Mouse (Mus musculus) testis, postnatal 14 days (tissue): ENCODE results near the gene Gm10181.
"Not testable (repeated sequence)": the region's sequence is repeated elsewhere in the genome, so short reads cannot be mapped to it uniquely, and the experiment has no call there.

Experiments used
- DNase-seq: peaks from one replicate; pipeline ENCODE4 v3.0.0; 2021; ENCODE audit warnings: low spot score

The Gm10181 gene

DNA sequence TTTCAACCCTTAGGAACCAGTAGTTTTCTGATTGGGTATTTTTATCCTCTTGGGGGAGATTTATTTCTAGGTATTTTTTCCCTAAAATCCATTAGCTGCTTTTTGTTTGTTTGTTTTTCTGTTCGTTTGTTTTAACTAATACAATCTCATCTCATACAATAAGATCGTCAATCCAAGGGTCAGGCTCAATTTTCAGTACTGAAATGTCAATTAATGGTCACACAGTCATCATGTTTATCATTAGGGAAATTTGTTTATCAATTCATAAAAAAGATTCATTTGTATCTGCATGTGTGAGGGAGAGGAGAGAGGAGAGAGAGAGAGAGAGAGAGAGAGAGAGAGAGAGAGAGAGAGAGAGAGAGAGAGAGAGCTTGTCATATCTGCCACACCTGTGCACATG lies at the start of gene Gm10181:
Gm10181 (plus strand) TSS at position 301 of the 400 bp plus-strand sequence.
- DNase-seq, result no peak

DNA sequence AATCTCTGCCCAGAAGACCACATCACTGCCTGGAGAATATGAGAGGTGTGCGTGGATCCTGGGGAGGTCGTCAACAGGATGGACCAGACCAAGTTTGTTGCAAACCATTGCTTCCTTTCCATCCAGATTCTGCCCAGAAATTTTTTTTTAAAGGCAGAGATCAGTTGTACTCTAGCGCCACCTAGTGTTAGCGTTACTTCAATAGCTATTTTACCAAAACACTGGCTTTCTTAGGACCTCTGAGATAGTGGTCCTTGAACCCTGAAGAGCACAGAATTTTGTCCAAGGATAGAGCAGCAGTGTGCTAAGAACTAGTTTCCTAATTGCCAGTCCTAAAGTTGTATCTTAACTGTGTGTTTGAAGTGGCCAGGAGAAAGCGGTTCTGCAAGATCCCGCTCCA lies 47.6 kb upstream of the Gm10181 start:
- DNase-seq, result no peak

DNA sequence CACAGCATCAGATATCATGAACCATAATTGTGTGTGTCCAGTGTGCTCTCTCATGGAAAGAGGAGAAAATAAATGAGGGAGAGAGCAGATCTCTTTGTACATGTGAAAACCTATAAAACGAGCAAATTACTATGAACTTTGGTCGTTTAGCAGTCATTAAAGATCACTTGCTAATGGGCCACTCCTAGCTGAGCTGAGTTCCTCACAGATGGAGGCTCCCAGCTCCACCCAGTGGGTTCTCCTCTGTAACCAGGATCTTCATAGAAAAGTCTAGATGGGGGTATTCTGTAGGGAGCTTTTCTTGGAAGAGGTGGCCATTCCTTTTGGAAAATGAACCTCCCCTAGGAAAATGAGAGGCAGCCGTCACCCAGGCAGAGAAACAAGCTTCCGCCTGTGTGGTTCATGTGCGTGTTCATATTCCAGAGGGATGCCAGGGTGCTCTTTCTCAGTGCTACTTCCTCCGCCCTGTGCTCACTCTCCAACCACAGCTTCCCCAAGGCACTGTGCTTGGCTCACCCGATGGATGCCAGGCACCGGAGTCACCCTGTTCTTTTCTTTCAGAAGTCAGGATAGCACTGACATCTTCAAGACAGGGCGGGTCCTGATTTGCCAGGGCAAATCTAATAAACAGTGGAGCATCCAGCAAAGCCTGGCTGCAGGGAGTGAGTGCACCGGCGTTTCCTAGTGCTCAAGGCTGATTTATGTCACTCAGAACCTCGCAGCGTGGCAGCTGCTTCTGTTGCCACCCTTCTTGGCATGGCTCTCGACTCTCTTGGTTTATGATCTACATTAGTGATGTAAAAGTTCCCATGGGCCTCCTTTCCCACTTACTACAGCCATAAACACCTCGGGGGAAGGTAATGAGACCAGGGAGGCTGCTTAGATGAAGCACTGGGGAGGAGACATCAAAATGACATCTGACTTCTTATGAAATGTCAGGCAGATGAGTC lies 46.8 kb upstream of the Gm10181 start:
- no peak for DNase-seq

DNA sequence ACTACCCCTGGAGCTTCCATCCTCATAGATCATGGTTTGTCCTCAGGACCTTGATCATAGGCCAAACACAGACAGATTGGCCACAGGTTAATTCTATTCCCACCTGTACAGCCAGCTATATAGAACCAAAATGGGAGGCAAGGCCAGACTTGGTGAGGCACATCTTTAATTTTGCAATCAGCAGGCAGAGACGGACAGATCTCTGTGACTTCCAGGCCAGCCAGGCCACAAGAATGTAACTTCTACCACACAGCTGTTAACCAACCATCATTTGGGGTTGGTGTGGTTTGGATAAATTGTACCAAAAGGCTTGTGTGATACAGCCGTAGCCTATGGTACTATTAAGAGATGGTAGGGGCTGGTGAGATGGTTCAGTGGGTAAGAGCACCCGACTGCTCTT lies 44.9 kb upstream of the Gm10181 start:
- no peak for DNase-seq

DNA sequence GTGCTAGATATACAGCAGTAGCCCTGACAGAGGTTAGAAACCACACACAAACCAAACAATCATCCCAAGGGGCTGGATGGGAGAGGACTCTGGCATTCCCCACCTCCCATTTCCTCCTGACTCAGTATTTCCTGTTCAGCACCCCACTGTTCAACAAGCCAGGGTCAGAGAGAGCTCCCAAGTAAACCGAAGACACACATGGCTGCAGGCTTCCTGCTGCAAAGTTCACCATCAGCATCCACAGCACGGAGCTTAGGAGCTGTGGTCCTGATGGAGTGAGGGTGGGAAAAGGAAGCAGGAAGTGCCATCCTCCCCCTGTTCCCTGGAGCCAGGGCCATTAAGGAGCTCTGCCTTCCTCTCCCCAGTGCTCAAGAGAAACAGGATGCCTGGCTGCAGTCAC lies 40.9 kb upstream of the Gm10181 start:
- no peak for DNase-seq

DNA sequence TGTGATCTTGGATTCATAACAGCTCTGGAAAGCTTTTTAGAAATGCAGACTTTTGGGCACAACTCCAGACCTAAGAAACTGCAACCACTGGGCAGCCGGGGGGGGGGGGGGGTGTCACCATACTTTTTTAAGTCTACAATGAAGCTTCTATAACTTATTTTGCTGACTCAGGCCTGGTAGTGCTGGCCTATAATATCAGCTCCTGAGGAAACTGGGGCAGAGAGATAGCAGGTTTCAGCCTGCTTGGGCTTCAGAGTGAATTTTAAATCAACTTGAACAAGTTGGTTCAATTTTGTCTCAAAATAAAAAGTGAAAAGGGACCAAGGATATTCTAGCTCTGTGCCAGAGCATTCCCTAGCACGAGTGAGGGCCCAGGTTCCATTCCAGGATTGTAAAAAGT lies 40.3 kb upstream of the Gm10181 start:
- no peak for DNase-seq

DNA sequence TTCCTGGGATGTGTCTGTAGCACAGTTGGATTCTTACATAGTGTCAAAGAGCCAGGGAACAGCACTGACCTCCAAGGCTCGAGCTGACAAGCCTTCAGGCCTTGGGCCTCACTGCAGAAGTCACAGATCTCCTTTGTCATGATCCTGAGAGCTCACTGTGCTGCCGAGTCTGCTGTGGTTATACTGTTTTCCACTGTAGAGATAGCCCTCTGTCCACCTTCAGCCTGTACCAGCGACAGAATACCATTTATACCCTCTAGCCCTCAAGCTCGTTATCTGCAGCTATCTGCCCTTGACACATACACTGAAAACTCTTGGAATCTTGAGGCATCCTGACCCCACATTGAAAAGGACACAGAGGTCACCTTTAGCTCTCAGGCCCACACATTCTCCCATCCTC lies 37.3 kb upstream of the Gm10181 start:
- DNase-seq, result no peak

DNA sequence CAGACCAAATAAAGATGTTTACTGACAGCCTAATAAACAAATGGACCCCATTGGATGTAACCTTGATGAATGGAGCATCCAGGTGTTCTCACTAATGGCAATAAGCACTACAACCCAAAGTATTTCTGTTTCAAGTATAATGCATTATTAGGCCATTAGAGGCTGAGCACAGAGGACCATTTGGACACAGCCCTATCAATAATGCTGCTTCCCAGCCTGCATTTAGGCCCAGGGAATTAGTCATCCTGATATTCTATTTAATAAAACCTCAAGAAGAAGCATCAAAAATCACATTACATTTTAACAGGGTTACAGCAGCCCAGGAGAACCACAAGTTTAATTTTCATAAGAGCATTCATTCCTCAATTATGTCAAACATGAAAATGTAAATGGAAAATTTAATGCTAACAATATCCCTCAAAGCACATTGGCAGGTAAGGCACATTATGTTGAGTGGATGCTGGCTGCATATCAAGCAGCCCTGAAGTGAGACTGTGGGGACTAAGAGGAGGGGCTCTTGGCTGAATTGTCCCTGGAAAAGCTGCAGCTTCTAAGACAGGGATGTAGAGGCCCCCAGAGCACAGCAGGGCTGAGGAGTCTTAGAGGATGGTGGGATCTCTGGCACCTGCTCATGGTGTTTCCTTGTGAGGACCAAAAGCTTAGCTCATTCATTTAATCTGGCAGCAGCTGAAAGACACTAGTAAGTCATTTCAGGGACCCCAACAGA lies 33.4 kb upstream of the Gm10181 start:
- DNase-seq, result no peak

DNA sequence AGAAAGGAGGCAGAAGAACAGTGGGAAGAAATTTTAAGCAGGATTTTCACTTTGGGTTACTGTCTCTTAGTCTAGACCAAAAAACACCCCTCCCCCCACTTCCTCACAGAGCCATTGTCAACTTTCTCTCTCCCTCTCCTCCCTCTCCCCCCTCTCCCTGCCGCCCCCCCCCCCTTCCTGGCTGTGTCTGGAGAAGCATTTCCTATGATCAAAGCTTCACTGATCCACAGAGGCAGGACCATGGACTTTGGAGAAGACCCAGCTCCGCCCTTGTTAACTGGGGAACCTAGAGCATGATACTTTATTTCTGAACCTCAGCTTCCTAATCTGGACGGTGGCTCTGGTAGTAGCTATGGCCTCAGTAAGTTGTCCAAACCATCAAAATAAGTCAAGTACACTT lies 30.5 kb upstream of the Gm10181 start:
- no peak for DNase-seq

DNA sequence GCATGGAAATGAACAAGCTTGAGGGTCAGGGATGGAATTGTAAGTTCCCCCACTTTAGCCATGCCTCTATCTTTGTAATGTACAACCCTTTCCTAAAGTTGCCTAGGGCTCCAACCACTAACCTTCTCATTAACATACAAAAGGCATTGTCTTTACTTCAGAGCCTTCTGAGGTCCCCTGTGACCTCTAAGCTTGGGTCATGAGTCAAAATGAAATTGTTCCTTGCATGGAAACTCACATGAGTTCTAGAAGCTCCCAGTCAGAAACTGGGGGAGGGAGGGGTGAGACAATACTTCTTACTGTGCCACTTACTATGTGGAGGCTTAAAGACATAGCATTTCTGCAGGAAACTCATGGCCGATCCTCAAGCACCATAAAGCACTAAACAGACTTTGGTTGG lies 16.6 kb upstream of the Gm10181 start:
- DNase-seq, result no peak

DNA sequence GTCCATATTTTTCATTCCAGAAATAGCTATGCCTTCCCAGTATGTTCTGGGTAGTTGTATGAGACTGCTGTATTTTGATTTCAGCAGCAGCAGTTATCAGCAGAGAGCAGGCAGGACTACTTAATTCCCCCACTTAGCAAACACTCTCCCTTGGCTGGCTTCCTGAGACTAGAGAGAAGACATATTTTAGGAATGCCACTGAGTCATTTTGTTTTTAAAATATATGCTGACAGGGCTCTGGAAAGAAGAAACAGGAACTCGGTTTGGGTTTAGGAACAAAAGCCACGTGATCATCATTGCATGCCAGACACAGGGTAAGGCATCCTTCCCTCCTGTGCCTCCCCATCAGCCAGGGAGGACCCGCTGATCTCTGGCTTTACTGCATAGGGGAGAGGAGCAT lies 13.2 kb upstream of the Gm10181 start:
- DNase-seq, result no peak

DNA sequence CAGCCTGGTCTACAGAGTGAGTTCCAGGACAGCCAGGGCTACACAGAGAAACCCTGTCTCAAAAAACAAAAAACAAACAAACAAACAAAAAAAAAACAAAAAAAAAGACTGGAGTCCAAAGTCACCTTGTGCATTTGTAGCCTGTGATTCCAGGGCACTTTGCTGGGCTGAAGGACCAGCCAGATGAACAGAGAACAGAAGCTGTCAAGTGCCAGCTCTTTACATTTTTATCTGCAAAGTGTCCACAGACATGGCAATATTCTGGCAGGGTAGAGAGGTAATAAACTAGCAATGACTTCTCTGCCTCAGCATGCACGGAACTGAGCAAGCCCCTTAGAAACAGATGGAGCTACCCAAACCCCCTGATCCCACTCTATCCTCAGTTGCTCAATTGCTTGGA lies 12.7 kb upstream of the Gm10181 start:
- DNase-seq, result no peak

DNA sequence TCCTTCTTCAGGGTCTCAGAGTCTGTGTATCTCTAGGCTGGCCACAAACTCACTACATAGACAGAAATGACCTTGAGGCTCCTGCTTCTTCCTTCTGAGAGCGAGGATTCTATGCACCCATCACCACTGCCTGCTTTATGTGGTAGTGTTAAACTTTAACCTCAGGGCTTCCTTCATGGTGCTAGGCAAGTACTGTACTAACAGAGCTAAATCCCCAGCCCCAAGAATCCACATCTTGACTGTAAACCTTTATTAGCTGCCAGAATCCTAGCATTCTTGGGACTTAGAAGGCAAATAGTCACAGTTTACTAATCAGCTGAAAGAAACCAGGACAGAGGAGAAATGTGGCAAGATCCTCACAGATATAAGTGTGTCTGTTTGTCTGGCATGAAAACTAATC lies 1.6 kb downstream of the Gm10181 start:
- DNase-seq, result no peak

DNA sequence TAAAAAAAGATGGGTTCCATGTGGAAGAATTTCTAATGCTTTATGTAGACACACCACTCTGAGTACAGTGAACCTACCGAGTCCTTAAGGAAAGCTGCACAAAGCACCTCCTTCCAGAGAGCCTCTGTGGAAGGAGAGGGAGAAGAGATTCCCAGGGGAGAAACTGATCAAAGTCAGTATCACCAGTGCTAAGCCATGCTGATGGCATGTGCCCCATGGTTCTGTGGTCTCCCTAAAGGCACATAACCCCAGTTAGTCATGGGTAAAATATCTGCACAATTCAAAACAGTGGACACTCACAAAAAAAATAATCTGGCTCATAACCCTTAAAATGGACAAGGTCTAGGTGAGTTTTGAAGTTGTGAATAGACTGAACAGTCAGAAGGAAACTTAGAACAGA lies 13.7 kb downstream of the Gm10181 start:
- DNase-seq, result no peak

DNA sequence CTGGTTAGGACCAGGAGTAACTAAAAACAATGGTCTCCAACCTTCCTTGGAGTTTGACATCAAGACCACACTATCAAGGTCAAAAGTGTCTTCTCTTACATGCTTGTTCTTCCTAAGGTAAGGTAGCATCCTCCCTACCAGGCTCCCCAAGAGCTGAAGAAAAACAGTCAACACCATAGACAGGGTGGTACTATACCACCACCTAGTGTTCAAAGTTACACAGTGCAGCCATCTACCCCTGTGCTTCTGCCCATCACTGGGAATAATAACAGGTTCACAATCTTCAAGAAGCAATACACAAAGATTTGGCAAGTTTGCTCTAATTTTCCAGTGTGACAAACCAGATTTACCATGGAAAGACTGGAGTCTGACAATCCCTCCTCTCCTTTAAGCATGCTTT lies 15.4 kb downstream of the Gm10181 start:
- DNase-seq, result no peak

DNA sequence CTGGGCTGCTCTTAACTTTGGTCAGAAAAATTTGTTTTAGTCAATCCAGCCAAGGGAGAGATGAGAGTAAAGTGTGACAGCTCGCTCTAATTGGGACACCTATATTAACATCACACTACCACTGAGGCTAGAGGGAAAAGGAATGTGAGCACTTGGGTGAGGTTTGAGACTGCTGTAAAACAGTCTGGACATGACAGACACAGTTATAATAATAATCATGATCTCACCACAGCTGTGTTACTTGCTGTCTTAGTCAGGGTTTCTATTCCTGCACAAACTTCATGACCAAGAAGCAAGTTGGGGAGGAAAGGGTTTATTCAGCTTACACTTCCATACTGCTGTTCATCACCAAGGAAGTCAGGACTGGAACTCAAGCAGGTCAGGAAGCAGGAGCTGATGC lies 34.4 kb downstream of the Gm10181 start:
- not testable (repeated sequence) for DNase-seq

DNA sequence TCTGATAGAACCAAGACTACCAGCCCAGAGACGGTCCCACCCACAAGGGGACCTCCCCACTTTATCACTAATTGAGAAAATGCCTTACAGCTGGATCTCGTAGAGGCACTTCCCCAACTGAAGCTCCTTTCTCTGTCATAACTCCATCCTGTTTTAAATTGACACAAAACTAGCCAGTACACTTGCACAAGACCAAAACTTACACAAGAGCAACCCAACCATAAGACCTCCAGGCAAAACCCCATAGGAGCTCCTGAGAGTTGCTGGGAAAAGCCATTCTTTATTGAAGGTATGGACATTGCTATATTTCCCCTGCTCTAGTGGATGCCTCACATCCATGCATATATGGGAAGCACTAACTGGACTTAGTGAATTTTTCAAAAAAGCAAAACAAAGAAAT lies 34.8 kb downstream of the Gm10181 start:
- DNase-seq, result no peak

DNA sequence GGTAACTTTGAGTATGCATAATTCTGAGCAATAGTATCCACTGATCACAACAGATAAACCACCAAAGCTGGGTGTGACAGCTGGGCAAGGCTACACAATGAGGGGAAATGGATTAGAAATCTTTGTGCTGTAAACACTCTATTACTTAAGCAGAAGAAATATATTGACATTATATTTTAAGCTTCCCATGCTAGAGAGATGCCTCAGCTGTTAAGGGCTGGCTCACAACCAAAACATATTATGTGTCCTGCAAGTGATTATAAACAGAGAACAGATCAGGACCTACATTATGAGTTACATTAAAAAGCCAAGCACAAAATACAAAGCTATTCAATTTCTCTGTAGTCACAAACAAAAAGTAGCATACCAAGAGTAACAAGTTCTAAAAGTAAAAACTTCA lies 43.0 kb downstream of the Gm10181 start:
- no peak for DNase-seq

DNA sequence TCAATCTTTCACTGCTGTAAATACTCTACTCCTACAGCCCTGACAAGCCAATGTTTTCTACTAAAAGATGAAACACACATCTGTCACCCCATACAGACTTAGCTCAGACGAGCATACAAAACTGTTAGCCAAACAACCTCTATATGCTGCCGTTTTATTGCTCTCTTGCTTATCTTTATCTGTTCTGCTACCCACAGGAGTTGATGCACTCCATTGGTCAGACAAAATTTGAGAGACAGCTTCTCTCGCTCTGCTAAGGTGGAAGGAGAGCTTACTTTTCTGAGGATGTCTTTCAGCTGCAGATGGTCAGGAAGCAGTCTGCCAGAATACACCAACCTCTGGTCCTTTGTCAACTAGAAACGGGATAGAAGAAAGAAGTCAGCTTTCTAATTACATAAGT lies 43.7 kb downstream of the Gm10181 start:
- no peak for DNase-seq

DNA sequence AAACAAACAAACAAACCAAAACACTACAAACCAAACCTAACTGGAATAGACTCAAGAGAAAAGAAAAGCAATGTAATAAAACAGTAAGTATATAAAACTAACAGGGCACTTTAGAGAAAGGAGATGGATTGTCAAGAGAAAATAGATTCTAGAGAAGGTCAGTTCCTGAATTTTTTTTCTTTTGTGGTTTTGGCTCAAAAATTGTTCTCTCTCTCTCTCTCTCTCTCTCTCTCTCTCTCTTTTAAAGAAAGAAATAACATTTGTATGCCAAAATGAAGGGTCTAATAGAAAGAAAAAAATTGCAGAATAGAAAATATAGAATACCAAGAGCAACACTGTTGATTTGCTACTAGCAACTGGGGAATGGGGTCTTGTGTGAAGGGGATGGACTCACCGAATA lies 49.7 kb downstream of the Gm10181 start:
- no peak for DNase-seq
